Mouse (Mus musculus) spleen, adult 2 months (tissue): ENCODE data around the gene Rapgef3. TPM values are rescaled to one million over a fixed set of nuclear protein-coding genes. Genes with fewer than 3 reads are reported as not detected.

ENCODE experiments used
- DNase-seq, 2 experiments: peaks; one replicate each; pipeline versions ENCODE4 v3.0.0 to v3.0.0-alpha.2; 2012 to 2021; ENCODE audit warnings: low spot score in 2 of 2, low read depth in 1 of 2
- H3K27ac ChIP-seq: fragments of 200-500 bp; 2 replicates; pipeline ENCODE4 v1.5.1; 2012; ENCODE audit warnings: low read length, inconsistent platforms; ENCODE audit not compliant: insufficient read depth
- H3K27me3 ChIP-seq: fragments of 200-500 bp; 2 replicates; pipeline ENCODE4 v1.6.1; 2012; ENCODE audit warnings: mild to moderate bottlenecking, moderate library complexity, low read length, inconsistent platforms; ENCODE audit not compliant: control insufficient read depth, insufficient read depth
- H3K36me3 ChIP-seq: fragments of 200-500 bp; 2 replicates; pipeline ENCODE4 v1.6.1; 2012; ENCODE audit warnings: mild to moderate bottlenecking, low read length, inconsistent platforms; ENCODE audit not compliant: control insufficient read depth, insufficient read depth
- H3K4me1 ChIP-seq: fragments of 200-500 bp; 2 replicates; pipeline ENCODE4 v1.6.1; 2011; ENCODE audit warnings: inconsistent platforms; ENCODE audit not compliant: control insufficient read depth, insufficient read depth, insufficient read length
- H3K4me3 ChIP-seq: fragments of 200-500 bp; 2 replicates; pipeline ENCODE4 v1.5.1; 2011; ENCODE audit warnings: mild to moderate bottlenecking, inconsistent platforms; ENCODE audit not compliant: insufficient read depth, insufficient read length; ENCODE audit errors: extremely low read depth
- CTCF ChIP-seq: fragments of 200-500 bp; IDR thresholded peaks from 2 replicates; pipeline ENCODE4 v1.5.1; 2011; ENCODE audit warnings: mild to moderate bottlenecking, inconsistent platforms; ENCODE audit not compliant: insufficient read depth, insufficient read length, insufficient replicate concordance; ENCODE audit errors: extremely low read depth
- POLR2A ChIP-seq: fragments of 200-500 bp; IDR thresholded peaks from 2 replicates; pipeline ENCODE4 v1.6.1; 2011; ENCODE audit warnings: low read depth, low read length, inconsistent platforms
- WGBS: fragments of 180-500 bp; shearing (Covaris S2); methylation state at CpG from one replicate; pipeline ENCODE4 v1.1.7; 2018; 5-methylcytosine and 5-hydroxymethylcytosine counted together
- polyA plus RNA-seq: library from polyadenylated mRNA; depleted of rRNA; stranded (reverse); fragments of >200 nt; gene quantifications from 2 replicates; pipeline ENCODE4 v1.2.3, GENCODE M21; 2012

Gene Rapgef3
- polyA plus RNA-seq, 1 experiment = 28.8 TPM

- H3K4me3 ChIP-seq = no peak within 1 kb of the TSS
- WGBS = 41% methylated on average over 8 of the region's 8 CpGs
- no peak within 1 kb of the TSS for H3K27ac ChIP-seq
- DNase-seq = no peak
- no peaks in the 10 kb centered on the region for H3K27me3 ChIP-seq
- TF ChIP-seq CTCF (no peak), POLR2A (no peak)
- H3K36me3 ChIP-seq = no peaks in the 10 kb centered on the region
- H3K4me1 ChIP-seq = peaks cover 21% of the 10 kb centered on the region; the same call in 1 of the 2 replicates
Measured at GRCm38 (mm10) chr15:97731111-97731510, 36.7 kb downstream of the Rapgef3 start, which contains the start of gene Endou. TSS of gene Endou (minus strand) at chr15:97731339.

- Histone ChIP-seq H3K27me3 (no peaks in the 10 kb centered on the region), H3K4me1 (peaks cover 21% of the 10 kb centered on the region; the same call in 1 of the 2 replicates), H3K27ac (no peak overlapping the region), H3K36me3 (no peaks in the 10 kb centered on the region), H3K4me3 (no peak overlapping the region)
- DNase-seq = no peak
- WGBS = 83% methylated on average over 6 of the region's 6 CpGs
- no peak for TF ChIP-seq POLR2A
- TF ChIP-seq CTCF = no peak
Measured at GRCm38 (mm10) chr15:97730365-97730764, 37.4 kb downstream of the Rapgef3 start.

GRCm38 (mm10) chr15:97728804-97729203 is 39.0 kb downstream of the Rapgef3 start:
- no peak for TF ChIP-seq POLR2A
- TF ChIP-seq CTCF = no peak
- no peak for DNase-seq
- no peaks in the 10 kb centered on the region for H3K36me3 ChIP-seq
- no peak overlapping the region for H3K27ac ChIP-seq
- H3K4me3 ChIP-seq = no peak overlapping the region
- H3K4me1 ChIP-seq = peaks cover 21% of the 10 kb centered on the region; the same call in 1 of the 2 replicates
- H3K27me3 ChIP-seq = no peaks in the 10 kb centered on the region
- 24% methylated on average over 7 of the region's 7 CpGs for WGBS

- no peak for DNase-seq
- H3K27me3 ChIP-seq = no peaks in the 10 kb centered on the region
- TF ChIP-seq CTCF (no peak), POLR2A (no peak)
- H3K4me1 ChIP-seq = peaks cover 21% of the 10 kb centered on the region; the same call in 1 of the 2 replicates
- no peaks in the 10 kb centered on the region for H3K36me3 ChIP-seq
- H3K27ac ChIP-seq = no peak overlapping the region
- WGBS = 79% methylated on average over 11 of the region's 11 CpGs
- H3K4me3 ChIP-seq = no peak overlapping the region
Measured at GRCm38 (mm10) chr15:97728394-97728793, 39.4 kb downstream of the Rapgef3 start.

DNA sequence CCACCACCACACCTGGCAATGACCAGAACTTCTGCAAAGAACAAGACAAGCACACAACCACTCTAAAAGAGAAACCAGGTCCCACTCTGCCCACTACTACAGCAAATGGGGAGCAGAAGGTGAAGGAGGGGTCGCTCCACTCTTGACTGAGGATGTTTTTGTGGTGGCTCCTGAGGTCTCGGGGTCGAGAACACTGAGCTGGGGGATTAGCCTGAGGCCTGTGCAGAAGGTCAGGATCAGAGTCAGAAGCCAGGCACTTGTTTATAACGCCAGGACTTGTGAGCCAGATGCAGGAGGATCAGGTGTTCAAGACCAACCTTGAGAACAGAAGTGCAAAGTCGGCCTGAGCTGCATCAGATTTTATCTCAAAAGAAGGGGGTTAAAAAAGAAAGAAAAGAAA is 40.3 kb downstream of the Rapgef3 start:
- no peak overlapping the region for H3K4me3 ChIP-seq
- peaks cover 21% of the 10 kb centered on the region; the same call in 1 of the 2 replicates for H3K4me1 ChIP-seq
- no peak for TF ChIP-seq POLR2A
- TF ChIP-seq CTCF = no peak
- 34% methylated on average over 5 of the region's 5 CpGs for WGBS
- no peaks in the 10 kb centered on the region for H3K36me3 ChIP-seq
- no peaks in the 10 kb centered on the region for H3K27me3 ChIP-seq
- DNase-seq = no peak
- peak overlapping the region; percentile 42 for H3K27ac ChIP-seq

- no peaks in the 10 kb centered on the region for H3K36me3 ChIP-seq
- no peak for TF ChIP-seq CTCF
- TF ChIP-seq POLR2A = no peak
Measured at GRCm38 (mm10) chr15:97727048-97727447, 40.7 kb downstream of the Rapgef3 start.

GRCm38 (mm10) chr15:97726310-97726709 is 41.5 kb downstream of the Rapgef3 start:
- Histone ChIP-seq H3K27ac (peak overlapping the region; percentile 42; the same call in 1 of the 2 replicates), H3K4me1 (peaks cover 25% of the 10 kb centered on the region; the same call in 1 of the 2 replicates), H3K36me3 (no peaks in the 10 kb centered on the region), H3K4me3 (no peak overlapping the region), H3K27me3 (no peaks in the 10 kb centered on the region)
- no peak for DNase-seq
- TF ChIP-seq CTCF (no peak), POLR2A (no peak)
- WGBS = 77% methylated on average over 13 of the region's 13 CpGs

More at GRCm38 (mm10) chr15:97727048-97727447, 40.7 kb downstream of the Rapgef3 start:
- no peak for DNase-seq
- peak overlapping the region; percentile 42 for H3K27ac ChIP-seq
- no peak overlapping the region for H3K4me3 ChIP-seq
- 21% methylated on average over 8 of the region's 8 CpGs for WGBS
- H3K4me1 ChIP-seq = peaks cover 21% of the 10 kb centered on the region; the same call in 1 of the 2 replicates
- no peaks in the 10 kb centered on the region for H3K27me3 ChIP-seq
